Mouse (Mus musculus) C2C12 (cell line): ENCODE data around the gene Actn1. TPM values are rescaled to one million over a fixed set of nuclear protein-coding genes. Genes with fewer than 3 reads are reported as not detected.

ENCODE experiments used
- H3K27me3 ChIP-seq: one replicate; pipeline ENCODE4 v1.6.1; 2011; ENCODE audit not compliant: control insufficient read depth, insufficient read depth, insufficient read length
- H3K36me3 ChIP-seq: one replicate; pipeline ENCODE4 v1.6.1; 2011; ENCODE audit not compliant: control insufficient read depth, insufficient read depth
- H3K4me3 ChIP-seq: one replicate; pipeline ENCODE4 v1.5.1; 2011; ENCODE audit warnings: mild to moderate bottlenecking, control low read depth; ENCODE audit not compliant: poor library complexity, insufficient read depth, severe bottlenecking
- H3K79me2 ChIP-seq: one replicate; pipeline ENCODE4 v1.6.1; 2011; ENCODE audit not compliant: control insufficient read depth, insufficient read depth
- H3K79me3 ChIP-seq: one replicate; pipeline ENCODE4 v1.6.1; 2011; ENCODE audit warnings: low read depth, control low read depth
- H3ac ChIP-seq: one replicate; pipeline ENCODE3; 2011; ENCODE audit warnings: low read depth; ENCODE audit not compliant: control insufficient read depth, insufficient read length
- CEBPB ChIP-seq: IDR thresholded peaks from one replicate; pipeline ENCODE4 v1.6.1; 2011; ENCODE audit warnings: low read depth, mild to moderate bottlenecking, control low read depth, moderate library complexity
- CTCF ChIP-seq: IDR thresholded peaks from one replicate; pipeline ENCODE4 v1.5.1; 2011; ENCODE audit not compliant: control insufficient read depth, insufficient read depth, insufficient read length
- FOSL1 ChIP-seq: IDR thresholded peaks from one replicate; pipeline ENCODE4 v1.8.0; 2011; ENCODE audit warnings: mild to moderate bottlenecking, low read length; ENCODE audit not compliant: poor library complexity, insufficient read depth, severe bottlenecking
- MAX ChIP-seq: IDR thresholded peaks from one replicate; pipeline ENCODE4 v1.6.1; 2011; ENCODE audit warnings: mild to moderate bottlenecking, control low read depth
- MYOD1 ChIP-seq: IDR thresholded peaks from one replicate; pipeline ENCODE4 v1.6.1; 2011; ENCODE audit warnings: low read depth; ENCODE audit not compliant: control insufficient read depth, insufficient read length
- MYOG ChIP-seq: IDR thresholded peaks from one replicate; pipeline ENCODE4 v1.6.1; 2011; ENCODE audit not compliant: control insufficient read depth, insufficient read length; ENCODE audit errors: extremely low read depth
- USF1 ChIP-seq: IDR thresholded peaks from one replicate; pipeline ENCODE4 v1.6.1; 2011; ENCODE audit warnings: low read depth, mild to moderate bottlenecking, control low read depth, moderate library complexity
- polyA plus RNA-seq: library from polyadenylated mRNA; unstranded; fragments of >200 nt; fragmentation: generic; extraction: Trizol; gene quantifications from one replicate; pipeline ENCODE4 v1.2.1, GENCODE M21; 2012; ENCODE audit warnings: missing spikeins

Gene Actn1
- polyA plus RNA-seq, 1 experiment, result 301 TPM

- Histone ChIP-seq H3K27me3 (no peaks in the 10 kb centered on the region), H3K79me2 (no peaks in the 10 kb centered on the region), H3K36me3 (peaks cover 85% of the 10 kb centered on the region), H3K79me3 (no peaks in the 10 kb centered on the region), H3K4me3 (no peak overlapping the region), H3ac (no peak overlapping the region)
- TF ChIP-seq MAX (no peak), FOSL1 (no peak), MYOD1 (no peak), USF1 (no peak)
Measured at GRCm38 (mm10) chr12:80168178-80168686, 91.9 kb downstream of the Actn1 start.

- H3K36me3 ChIP-seq, result peaks cover 76% of the 10 kb centered on the region
- no peak for TF ChIP-seq CEBPB
- TF ChIP-seq FOSL1, result no peak
- TF ChIP-seq MYOG, result no peak
- no peak for TF ChIP-seq CTCF
- no peak for TF ChIP-seq MYOD1
- no peak for TF ChIP-seq USF1
- no peak for TF ChIP-seq MAX
Measured at GRCm38 (mm10) chr12:80167321-80167720, 92.8 kb downstream of the Actn1 start.

GRCm38 (mm10) chr12:80166651-80167050 is 93.5 kb downstream of the Actn1 start:
- Histone ChIP-seq H3K79me3 (no peaks in the 10 kb centered on the region), H3K79me2 (no peaks in the 10 kb centered on the region), H3K36me3 (peaks cover 70% of the 10 kb centered on the region), H3K4me3 (no peak overlapping the region), H3ac (no peak overlapping the region), H3K27me3 (no peaks in the 10 kb centered on the region)
- TF ChIP-seq MAX (no peak), USF1 (no peak), FOSL1 (no peak), MYOD1 (no peak), MYOG (no peak), CEBPB (no peak), CTCF (no peak)

More at GRCm38 (mm10) chr12:80167321-80167720, 92.8 kb downstream of the Actn1 start:
- H3ac ChIP-seq, result no peak overlapping the region
- H3K79me2 ChIP-seq, result no peaks in the 10 kb centered on the region
- H3K79me3 ChIP-seq, result no peaks in the 10 kb centered on the region
- no peak overlapping the region for H3K4me3 ChIP-seq
- H3K27me3 ChIP-seq, result no peaks in the 10 kb centered on the region

DNA sequence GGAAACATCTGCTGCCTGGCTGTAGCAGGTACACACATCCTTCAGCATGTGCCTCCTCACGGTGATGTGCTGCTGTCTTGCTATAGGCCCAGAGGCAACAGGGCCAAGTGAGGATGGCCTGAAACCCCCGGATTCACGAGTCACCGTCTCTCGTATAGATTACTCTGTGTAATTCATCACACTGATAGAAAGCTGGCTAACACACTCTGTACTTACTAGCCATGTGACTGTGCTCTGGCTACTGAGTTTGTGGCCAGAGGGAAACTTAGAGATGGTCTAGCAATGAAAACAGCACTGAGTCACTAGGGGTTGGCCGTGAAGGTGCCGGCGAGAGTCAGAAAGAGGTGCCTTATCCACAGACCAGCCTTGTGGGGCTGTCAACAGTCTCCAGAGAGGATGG is 95.6 kb downstream of the Actn1 start:
- no peak overlapping the region for H3K4me3 ChIP-seq
- no peaks in the 10 kb centered on the region for H3K79me3 ChIP-seq
- H3K36me3 ChIP-seq, result peaks cover 50% of the 10 kb centered on the region
- TF ChIP-seq FOSL1, result no peak
- peak; percentile 44 for TF ChIP-seq USF1
- no peaks in the 10 kb centered on the region for H3K27me3 ChIP-seq
- no peak overlapping the region for H3ac ChIP-seq
- H3K79me2 ChIP-seq, result no peaks in the 10 kb centered on the region

DNA sequence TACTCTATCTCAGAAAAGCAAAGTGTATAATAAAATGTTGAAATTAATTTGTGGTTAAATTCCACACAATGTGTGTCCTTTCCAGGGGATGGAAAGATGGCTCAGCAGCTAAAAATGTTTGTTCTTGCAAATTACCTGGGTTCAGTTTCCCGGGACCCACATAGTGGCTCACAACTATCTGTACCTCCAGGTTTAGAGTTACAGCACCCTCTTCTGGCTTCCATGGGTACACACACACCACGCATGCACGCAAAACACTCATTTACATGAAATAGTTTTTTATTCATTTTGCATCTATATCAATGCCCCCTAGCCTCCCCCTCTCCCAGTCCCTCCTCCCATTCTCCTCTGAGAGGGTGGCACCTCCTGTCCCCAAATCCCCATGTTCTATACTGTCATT is 97.7 kb downstream of the Actn1 start:
- Histone ChIP-seq H3K79me3 (no peaks in the 10 kb centered on the region), H3K36me3 (peaks cover 34% of the 10 kb centered on the region), H3ac (no peak overlapping the region), H3K4me3 (no peak overlapping the region), H3K27me3 (no peaks in the 10 kb centered on the region), H3K79me2 (no peaks in the 10 kb centered on the region)
- TF ChIP-seq CTCF, result no peak
- TF ChIP-seq MYOD1, result no peak
- TF ChIP-seq CEBPB, result no peak

GRCm38 (mm10) chr12:80157675-80158074 is 102.5 kb downstream of the Actn1 start:
- Histone ChIP-seq H3K79me2 (no peaks in the 10 kb centered on the region), H3K36me3 (no peaks in the 10 kb centered on the region), H3K27me3 (no peaks in the 10 kb centered on the region), H3K79me3 (no peaks in the 10 kb centered on the region), H3K4me3 (no peak overlapping the region), H3ac (no peak overlapping the region)
- TF ChIP-seq USF1, result no peak
- no peak for TF ChIP-seq CTCF
- no peak for TF ChIP-seq FOSL1
- TF ChIP-seq MAX, result no peak
- TF ChIP-seq MYOD1, result no peak
- TF ChIP-seq MYOG, result no peak
- no peak for TF ChIP-seq CEBPB
